Mouse (Mus musculus): ENCODE measurements at regions not wholly inside any gene's neighbourhood (a gene's known extent, or its start where the extent isn't known, plus 50 kb on each side); places are given as distances from the start of the nearest gene placed in this dataset.
"Not testable (repeated sequence)": the region's sequence is repeated elsewhere in the genome, so short reads cannot be mapped to it uniquely, and the experiment has no call there.

DNA sequence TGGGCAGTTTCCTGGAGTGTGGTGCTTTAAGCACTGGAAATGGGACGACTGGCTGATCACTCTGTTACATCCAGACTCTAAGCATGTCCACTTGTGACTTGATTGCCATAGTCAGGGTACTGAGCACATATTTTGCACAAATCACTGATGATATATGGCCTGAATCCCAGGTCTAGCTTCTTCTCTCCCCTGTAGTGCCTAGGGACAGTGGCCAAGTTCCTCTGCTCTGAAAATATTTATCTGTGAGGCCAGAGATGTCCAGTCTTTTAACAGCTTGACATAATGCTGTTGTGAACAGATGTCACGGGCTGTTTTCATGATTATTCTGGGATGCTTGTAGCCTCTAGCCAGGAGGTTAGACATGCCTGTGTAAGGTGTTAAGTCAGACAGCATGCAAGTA lies 115.5 kb downstream of the Nucb2 start:
- H3K4me2 ChIP-seq = no peak overlapping the region
- no peaks in the 10 kb centered on the region for H3K27me3 ChIP-seq
- H3K27ac ChIP-seq = no peak overlapping the region
- ATAC-seq (ENCODE audit: low read depth) = no peak
- H3K4me3 ChIP-seq (replicated peaks) = no peak overlapping the region
- H3K9ac ChIP-seq = no peak overlapping the region
- H3K9me3 ChIP-seq (replicated peaks) = no peaks in the 10 kb centered on the region
- DNase-seq = no peak
- H3K36me3 ChIP-seq = no peaks in the 10 kb centered on the region
- H3K4me1 ChIP-seq (replicated peaks) = no peaks in the 10 kb centered on the region
- WGBS (ENCODE audit: insufficient replicate concordance) = 38% methylated on average over 2 of the region's 2 CpGs

GRCm38 (mm10) chr7:116620381-116620780 lies 116.2 kb downstream of the Nucb2 start:
- no peak overlapping the region for H3K27ac ChIP-seq
- no peak overlapping the region for H3K9ac ChIP-seq
- H3K9me3 ChIP-seq (replicated peaks) = no peaks in the 10 kb centered on the region
- H3K4me1 ChIP-seq (replicated peaks) = no peaks in the 10 kb centered on the region
- no peak overlapping the region for H3K4me3 ChIP-seq (replicated peaks)
- no peaks in the 10 kb centered on the region for H3K27me3 ChIP-seq
- no peak overlapping the region for H3K4me2 ChIP-seq
- no peaks in the 10 kb centered on the region for H3K36me3 ChIP-seq
- 39% methylated on average over 4 of the region's 4 CpGs for WGBS (ENCODE audit: insufficient replicate concordance)
- no peak for DNase-seq
- ATAC-seq (ENCODE audit: low read depth) = no peak

DNA sequence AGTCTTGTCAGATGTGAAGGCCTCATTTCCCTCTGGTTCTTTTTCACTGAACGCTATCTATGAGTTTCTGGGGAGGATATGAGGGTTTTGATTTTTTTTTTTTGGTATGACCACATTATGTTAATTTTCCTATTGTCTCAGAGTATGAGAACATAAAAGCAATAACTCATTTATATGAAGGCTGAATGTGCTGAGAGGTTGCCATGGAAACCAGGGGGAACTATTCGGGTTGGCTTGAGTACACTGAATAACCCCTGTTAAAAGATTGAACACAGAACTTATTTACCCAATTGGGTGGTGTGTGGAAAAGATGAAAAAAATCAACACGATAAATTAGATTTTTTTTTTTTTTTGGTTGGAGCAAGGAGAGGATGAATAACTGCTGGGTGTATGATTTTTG lies 129.0 kb downstream of the Nucb2 start:
- DNase-seq (no peak), ATAC-seq (ENCODE audit: low read depth) (no peak)
- Histone ChIP-seq H3K27me3 (no peaks in the 10 kb centered on the region), H3K36me3 (no peaks in the 10 kb centered on the region), H3K4me2 (no peak overlapping the region), H3K9me3 (replicated peaks) (no peaks in the 10 kb centered on the region), H3K4me1 (replicated peaks) (no peaks in the 10 kb centered on the region), H3K4me3 (replicated peaks) (no peak overlapping the region), H3K9ac (no peak overlapping the region), H3K27ac (no peak overlapping the region)
- WGBS (ENCODE audit: insufficient replicate concordance) = 62% methylated on average over 3 of the region's 3 CpGs

- peak; percentile 7 for DNase-seq
These were observed 140.9 kb downstream of the Nucb2 start for GRCm38 (mm10) chr7:116644902-116645650.

GRCm38 (mm10) chr7:116654466-116654865 lies 150.3 kb downstream of the Nucb2 start:
- 68% methylated on average over 10 of the region's 10 CpGs for WGBS (ENCODE audit: insufficient replicate concordance)
- H3K27ac ChIP-seq = no peak overlapping the region
- H3K27me3 ChIP-seq = no peaks in the 10 kb centered on the region
- H3K4me2 ChIP-seq = no peak overlapping the region
- ATAC-seq (ENCODE audit: low read depth) (no peak), DNase-seq (no peak)
- no peak overlapping the region for H3K9ac ChIP-seq
- H3K36me3 ChIP-seq = no peaks in the 10 kb centered on the region
- H3K4me3 ChIP-seq (replicated peaks) = no peak overlapping the region
- no peaks in the 10 kb centered on the region for H3K9me3 ChIP-seq (replicated peaks)
- H3K4me1 ChIP-seq (replicated peaks) = no peaks in the 10 kb centered on the region

More at GRCm38 (mm10) chr7:116644902-116645650, 140.9 kb downstream of the Nucb2 start:
- no peaks in the 10 kb centered on the region for H3K4me1 ChIP-seq (replicated peaks)
- H3K9me3 ChIP-seq (replicated peaks) = no peaks in the 10 kb centered on the region
- no peaks in the 10 kb centered on the region for H3K36me3 ChIP-seq
- H3K27ac ChIP-seq = no peak overlapping the region
- 47% methylated on average over 10 of the region's 10 CpGs for WGBS (ENCODE audit: insufficient replicate concordance)
- no peak overlapping the region for H3K4me2 ChIP-seq
- no peaks in the 10 kb centered on the region for H3K27me3 ChIP-seq
- no peak overlapping the region for H3K4me3 ChIP-seq (replicated peaks)
- no peak for ATAC-seq (ENCODE audit: low read depth)
- no peak overlapping the region for H3K9ac ChIP-seq

GRCm38 (mm10) chr7:116657040-116657439 lies 152.9 kb downstream of the Nucb2 start:
- H3K4me2 ChIP-seq; H3K4me3 ChIP-seq (replicated peaks); DNase-seq; H3K27ac ChIP-seq; ATAC-seq (ENCODE audit: low read depth); H3K4me1 ChIP-seq (replicated peaks); H3K36me3 ChIP-seq; H3K9ac ChIP-seq; H3K9me3 ChIP-seq (replicated peaks); H3K27me3 ChIP-seq: not testable (repeated sequence)
- whole genome bisulfite sequencing (ENCODE audit: insufficient replicate concordance) = 69% methylated on average over 6 of the region's 6 CpGs

DNA sequence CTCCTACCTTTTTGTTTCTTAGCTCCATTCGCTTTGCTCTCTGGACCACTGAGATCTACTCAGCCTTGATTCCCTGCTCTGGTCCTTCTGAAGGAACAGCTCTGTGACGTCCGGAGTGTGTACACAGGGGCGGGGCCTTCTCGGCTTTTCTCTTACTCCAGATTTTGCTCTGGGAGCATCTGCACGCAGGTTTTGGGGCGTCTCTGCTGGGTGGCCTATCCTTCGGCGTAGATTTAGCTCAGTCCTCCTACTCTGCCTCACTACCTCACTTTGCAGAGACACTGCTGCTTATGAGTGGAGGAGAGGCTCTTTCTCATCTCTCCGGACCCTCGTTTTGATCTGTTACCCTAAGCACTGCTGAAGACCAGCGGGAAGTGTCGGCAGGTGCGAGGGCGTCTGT lies 161.4 kb downstream of the Nucb2 start:
- DNase-seq (no peak), ATAC-seq (ENCODE audit: low read depth) (no peak)
- no peaks in the 10 kb centered on the region for H3K36me3 ChIP-seq
- H3K27me3 ChIP-seq = no peaks in the 10 kb centered on the region
- H3K4me3 ChIP-seq (replicated peaks) = no peak overlapping the region
- no peaks in the 10 kb centered on the region for H3K4me1 ChIP-seq (replicated peaks)
- 74% methylated on average over 15 of the region's 15 CpGs for WGBS (ENCODE audit: insufficient replicate concordance)
- H3K27ac ChIP-seq = no peak overlapping the region
- no peak overlapping the region for H3K4me2 ChIP-seq
- no peaks in the 10 kb centered on the region for H3K9me3 ChIP-seq (replicated peaks)
- H3K9ac ChIP-seq = no peak overlapping the region

DNA sequence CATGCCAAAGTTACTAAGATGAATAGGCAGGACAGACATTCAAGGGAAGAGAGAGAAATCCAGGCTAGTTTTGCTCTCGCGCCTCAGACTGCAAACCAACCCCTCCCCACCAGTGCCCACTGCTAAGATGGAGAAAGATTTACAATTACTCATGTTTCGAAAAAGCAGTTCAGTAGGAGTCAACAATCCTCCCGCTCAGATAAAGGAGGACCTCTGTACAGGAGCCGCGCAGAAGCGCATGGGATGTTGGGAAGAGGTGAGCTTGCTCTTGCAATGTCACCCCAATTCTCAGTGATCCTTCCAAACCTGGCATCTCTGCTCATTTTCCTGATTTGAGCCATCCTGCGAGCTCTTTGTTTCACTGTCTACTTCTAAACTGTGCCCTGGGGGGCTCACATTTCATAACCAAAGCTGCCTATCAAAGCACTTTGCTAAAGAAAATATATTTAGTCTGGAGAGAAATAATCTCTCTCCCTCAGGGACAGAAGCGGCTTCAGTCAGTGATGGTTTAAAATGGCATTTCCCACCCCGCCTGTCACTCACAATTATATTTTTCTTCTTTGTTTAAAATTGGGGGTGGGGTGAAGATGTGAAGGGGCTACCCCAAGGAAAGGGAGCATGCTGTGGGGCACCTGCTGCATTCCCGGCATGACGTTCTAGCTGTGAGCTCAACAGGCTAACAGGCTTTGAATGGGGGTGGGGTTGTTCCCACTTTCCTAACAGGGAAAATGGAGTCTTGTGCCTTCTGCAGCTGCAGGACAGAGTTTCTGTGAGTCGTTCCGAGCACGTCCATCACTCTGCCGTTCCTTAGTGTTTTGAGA lies 170.2 kb downstream of the Nucb2 start:
- no peaks in the 10 kb centered on the region for H3K9me3 ChIP-seq (replicated peaks)

DNA sequence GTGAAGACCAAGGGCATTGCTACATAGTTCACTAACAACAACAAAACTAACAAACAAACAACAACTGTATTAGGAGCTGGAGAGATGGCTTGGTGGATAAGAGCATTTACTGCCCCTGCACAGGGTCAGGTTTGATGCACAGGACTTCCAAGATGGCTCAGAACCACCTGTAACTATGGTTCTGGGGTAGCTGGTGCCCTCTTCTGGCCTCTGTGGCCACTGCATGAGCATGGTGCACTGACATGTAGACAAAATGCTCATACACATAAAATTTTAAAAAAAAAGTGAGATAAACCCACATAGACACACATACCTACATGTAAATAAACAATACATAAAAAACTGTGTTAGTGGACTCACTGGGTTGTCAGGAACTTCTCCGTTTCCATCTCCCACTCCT lies 172.5 kb downstream of the Nucb2 start:
- ATAC-seq (ENCODE audit: low read depth) (no peak), DNase-seq (no peak)
- H3K36me3 ChIP-seq = no peaks in the 10 kb centered on the region
- 71% methylated on average over 1 of the region's 1 CpGs for WGBS (ENCODE audit: insufficient replicate concordance)
- no peaks in the 10 kb centered on the region for H3K9me3 ChIP-seq (replicated peaks)
- no peak overlapping the region for H3K9ac ChIP-seq
- H3K27me3 ChIP-seq = no peaks in the 10 kb centered on the region
- H3K4me3 ChIP-seq (replicated peaks) = no peak overlapping the region
- H3K27ac ChIP-seq = no peak overlapping the region
- no peaks in the 10 kb centered on the region for H3K4me1 ChIP-seq (replicated peaks)
- H3K4me2 ChIP-seq = no peak overlapping the region

More for the DNA sequence above, 170.2 kb downstream of the Nucb2 start:
- Histone ChIP-seq H3K9ac (no peak overlapping the region), H3K4me2 (no peak overlapping the region), H3K27me3 (no peaks in the 10 kb centered on the region), H3K36me3 (no peaks in the 10 kb centered on the region), H3K27ac (no peak overlapping the region), H3K4me1 (replicated peaks) (no peaks in the 10 kb centered on the region), H3K4me3 (replicated peaks) (no peak overlapping the region)
- ATAC-seq (ENCODE audit: low read depth) = no peak
- no peak for DNase-seq
- WGBS (ENCODE audit: insufficient replicate concordance) = 63% methylated on average over 16 of the region's 16 CpGs

DNA sequence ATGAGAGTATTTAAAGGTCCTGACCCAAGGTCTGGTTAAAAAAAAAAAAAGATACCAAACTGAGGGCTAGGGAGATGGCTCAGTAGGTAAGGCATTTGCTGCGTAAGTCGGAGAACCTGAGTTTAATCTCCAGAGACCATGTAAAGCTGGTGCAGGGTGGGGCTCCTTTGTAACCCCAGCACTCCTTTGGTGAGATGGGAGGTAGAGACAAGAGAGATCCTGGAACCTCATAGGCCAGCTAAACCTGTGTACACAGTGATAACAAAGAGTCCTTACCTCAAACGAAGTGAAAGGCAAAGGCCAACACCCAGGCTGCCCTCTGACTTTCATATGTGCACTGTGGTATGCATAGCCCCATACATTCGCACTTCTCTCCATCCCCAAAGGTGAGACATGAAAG lies 175.0 kb downstream of the Nucb2 start:
- Histone ChIP-seq H3K9me3 (replicated peaks) (no peaks in the 10 kb centered on the region), H3K4me3 (replicated peaks) (no peak overlapping the region), H3K27me3 (no peaks in the 10 kb centered on the region), H3K36me3 (no peaks in the 10 kb centered on the region), H3K9ac (no peak overlapping the region), H3K4me1 (replicated peaks) (no peaks in the 10 kb centered on the region), H3K27ac (no peak overlapping the region), H3K4me2 (no peak overlapping the region)
- DNase-seq = no peak
- WGBS (ENCODE audit: insufficient replicate concordance) = 43% methylated on average over 4 of the region's 4 CpGs
- ATAC-seq (ENCODE audit: low read depth) = no peak

DNA sequence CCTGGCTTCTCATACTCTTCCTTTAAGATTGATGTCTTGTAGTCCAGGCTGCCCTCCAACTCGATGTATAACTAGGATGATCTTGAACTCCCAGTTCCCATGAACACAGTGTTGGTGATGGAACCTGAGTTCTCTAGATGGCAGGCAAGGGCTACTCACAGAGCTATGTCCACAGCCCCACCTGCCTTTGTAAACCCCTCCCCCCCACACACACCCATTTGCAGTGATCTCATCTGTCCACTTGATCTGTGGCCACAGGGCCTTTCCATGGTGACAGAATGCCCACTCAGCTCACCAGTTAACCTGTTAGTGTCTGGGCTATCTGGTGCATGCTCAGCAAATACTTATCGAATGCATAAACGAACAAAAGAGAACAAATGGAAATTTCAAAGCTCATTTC lies 176.4 kb downstream of the Nucb2 start:
- no peak overlapping the region for H3K27ac ChIP-seq
- no peak overlapping the region for H3K9ac ChIP-seq
- ATAC-seq (ENCODE audit: low read depth) (no peak), DNase-seq (no peak)
- no peaks in the 10 kb centered on the region for H3K4me1 ChIP-seq (replicated peaks)
- no peaks in the 10 kb centered on the region for H3K9me3 ChIP-seq (replicated peaks)
- no peak overlapping the region for H3K4me3 ChIP-seq (replicated peaks)
- H3K36me3 ChIP-seq = no peaks in the 10 kb centered on the region
- no peak overlapping the region for H3K4me2 ChIP-seq
- 71% methylated on average over 3 of the region's 3 CpGs for WGBS (ENCODE audit: insufficient replicate concordance)
- no peaks in the 10 kb centered on the region for H3K27me3 ChIP-seq

DNA sequence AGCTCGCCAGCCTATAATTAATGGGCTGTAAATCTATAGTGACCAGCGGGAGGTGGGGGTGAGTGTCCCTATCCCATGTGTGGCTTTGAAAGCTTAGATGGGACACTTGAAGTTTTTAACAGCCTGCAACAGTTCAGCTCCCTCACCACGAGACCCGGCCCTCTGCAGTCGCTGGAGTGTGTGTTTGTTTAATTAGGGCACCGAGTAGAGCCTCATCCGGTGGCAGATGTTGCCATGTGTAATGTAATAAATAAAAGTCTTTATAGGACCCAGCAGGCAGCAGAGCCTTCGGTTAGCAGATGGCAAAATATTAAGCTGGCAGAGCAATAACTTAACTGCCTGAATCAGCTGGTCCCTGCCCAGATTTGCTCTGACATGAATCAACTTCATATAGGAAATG lies 177.1 kb downstream of the Nucb2 start:
- H3K9me3 ChIP-seq (replicated peaks) = no peaks in the 10 kb centered on the region
- no peak overlapping the region for H3K9ac ChIP-seq
- ATAC-seq (ENCODE audit: low read depth) = no peak
- H3K27me3 ChIP-seq = no peaks in the 10 kb centered on the region
- H3K4me1 ChIP-seq (replicated peaks) = no peaks in the 10 kb centered on the region
- DNase-seq = no peak
- no peaks in the 10 kb centered on the region for H3K36me3 ChIP-seq
- H3K4me2 ChIP-seq = no peak overlapping the region
- no peak overlapping the region for H3K27ac ChIP-seq
- 49% methylated on average over 8 of the region's 8 CpGs for WGBS (ENCODE audit: insufficient replicate concordance)
- no peak overlapping the region for H3K4me3 ChIP-seq (replicated peaks)

Data from liver, embryonic 13.5 days (tissue).